Comparison of ENCODE assay signal across 8 mouse cellular contexts in the genomic region with DNA sequence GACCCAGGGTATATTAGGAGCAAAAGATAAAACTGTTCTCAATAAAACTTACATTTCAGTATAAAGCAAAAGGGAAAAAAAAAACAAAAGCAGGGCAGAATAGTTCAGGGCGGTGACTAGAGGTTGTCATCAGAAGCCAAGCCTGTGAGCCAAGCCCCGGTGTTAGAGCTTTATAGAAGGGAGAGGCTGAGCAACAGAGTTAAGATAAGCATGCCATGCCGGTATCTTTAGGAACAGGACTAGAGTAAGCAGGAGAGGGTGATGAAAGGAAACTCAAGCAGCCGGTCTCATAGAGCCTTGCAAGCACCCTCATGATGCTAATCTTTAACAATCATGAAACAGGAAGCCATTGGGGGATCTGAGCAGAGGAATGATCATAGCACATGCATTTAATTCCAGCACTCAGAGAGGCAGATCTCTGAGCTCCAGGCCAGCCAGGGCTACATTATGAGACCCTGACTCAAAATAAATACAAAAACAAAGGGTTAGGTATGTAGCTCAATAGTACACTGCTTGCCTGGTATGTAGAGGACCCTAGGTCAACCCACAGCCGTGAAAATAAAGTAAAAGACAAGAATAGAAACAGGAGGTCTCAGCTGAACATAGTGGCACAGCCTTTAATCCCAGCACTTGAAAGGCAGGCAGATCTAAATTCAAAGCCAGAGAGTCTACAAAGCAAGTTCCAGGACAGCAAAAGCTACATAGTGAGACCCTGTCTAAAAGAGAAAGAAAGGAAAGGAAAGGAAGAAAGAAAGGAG. TPM values are rescaled to one million over a fixed set of nuclear protein-coding genes. Genes with fewer than 3 reads are reported as not detected.
DNase-seq lines count a peak whose midpoint lies in the region; ATAC-seq and TF ChIP-seq lines count a peak whose summit lies in the region.

No protein-coding gene starts in this region.

- no peaks in the 10 kb centered on the region for H3K27me3 ChIP-seq in spleen, adult 2 months (ENCODE audit: control insufficient read depth, insufficient read depth, low read length)
- H3K27me3 ChIP-seq in limb, embryonic 14.5 days (ENCODE audit: control insufficient read depth, insufficient read depth, low read length): no peaks in the 10 kb centered on the region
- no peaks in the 10 kb centered on the region for H3K27me3 ChIP-seq in stomach, embryonic 16.5 days (ENCODE audit: control insufficient read depth, insufficient read depth, low read length)

- 0 out of 2 replicates have a peak overlapping the region, but pooled peaks have one; percentile 4 for H3K9ac ChIP-seq in limb, embryonic 14.5 days (ENCODE audit: low read depth, low read length, severe bottlenecking)
- H3K9ac ChIP-seq in stomach, embryonic 16.5 days (ENCODE audit: low read length): peak overlapping the region; percentile 74

- 17% methylated on average over 5 of the region's 5 CpGs for WGBS in spleen, adult 2 months
- 58% methylated on average over 5 of the region's 5 CpGs for WGBS in limb, embryonic 14.5 days
- 25% methylated on average over 5 of the region's 5 CpGs for WGBS in stomach, embryonic 16.5 days

- no peak for DNase-seq in spleen, adult 2 months (ENCODE audit: low read depth in 1 of 2, low spot score in 2 of 2)
- no peak for DNase-seq in spleen, adult 12 weeks (ENCODE audit: low spot score)
- DNase-seq in limb, embryonic 14.5 days (ENCODE audit: low spot score): no peak
- DNase-seq in frontal cortex, postnatal 36 days (ENCODE audit: low spot score in 2 of 2): no peak
- no peak for DNase-seq in kidney, postnatal 14 days
- DNase-seq in frontal cortex, postnatal 25 days (ENCODE audit: low spot score in 2 of 2): no peak

- peaks cover 17% of the 10 kb centered on the region; the same call in 1 of the 2 replicates for H3K4me1 ChIP-seq in spleen, adult 2 months (ENCODE audit: control insufficient read depth, insufficient read depth, insufficient read length)
- H3K4me1 ChIP-seq in limb, embryonic 14.5 days (ENCODE audit: control insufficient read depth, insufficient read depth, low read length): peaks cover 28% of the 10 kb centered on the region
- peaks cover 38% of the 10 kb centered on the region for H3K4me1 ChIP-seq in stomach, embryonic 16.5 days (ENCODE audit: control insufficient read depth, insufficient read depth, low read length)

- TF ChIP-seq CTCF in spleen, adult 2 months (IDR thresholded peaks at IDR 0.05; ENCODE audit: extremely low read depth, insufficient read depth, insufficient read length, insufficient replicate concordance): no peak

- peak overlapping the region; percentile 92 for H3K4me2 ChIP-seq in limb, embryonic 14.5 days (replicated peaks; ENCODE audit: low read depth, low read length, severe bottlenecking)
- peak overlapping the region; percentile 73 for H3K4me2 ChIP-seq in stomach, embryonic 16.5 days (ENCODE audit: low read depth, low read length)

- no peak overlapping the region for H3K27ac ChIP-seq in spleen, adult 2 months (ENCODE audit: insufficient read depth, low read length)
- no peak overlapping the region for H3K27ac ChIP-seq in limb, embryonic 14.5 days (replicated peaks; ENCODE audit: low read depth, low read length)
- peak overlapping the region; percentile 89; the same call in 1 of the 2 replicates for H3K27ac ChIP-seq in stomach, embryonic 16.5 days (ENCODE audit: low read length)

- peaks cover 26% of the 10 kb centered on the region for H3K36me3 ChIP-seq in spleen, adult 2 months (ENCODE audit: control insufficient read depth, insufficient read depth, low read length)
- H3K36me3 ChIP-seq in limb, embryonic 14.5 days (ENCODE audit: control insufficient read depth, insufficient read depth, low read length): peaks cover 54% of the 10 kb centered on the region
- H3K36me3 ChIP-seq in stomach, embryonic 16.5 days (ENCODE audit: control insufficient read depth, insufficient read depth, low read length): peaks cover 25% of the 10 kb centered on the region

- H3K9me3 ChIP-seq in limb, embryonic 14.5 days (ENCODE audit: control insufficient read depth, low read length): no peaks in the 10 kb centered on the region
- H3K9me3 ChIP-seq in stomach, embryonic 16.5 days (replicated peaks; ENCODE audit: control insufficient read depth, low read length): no peaks in the 10 kb centered on the region

- ATAC-seq in erythroblast, adult 5-6 weeks (replicated peaks; ENCODE audit: low FRiP score, poor library complexity, severe bottlenecking): peak; percentile 38
- no peak for ATAC-seq in limb, embryonic 14.5 days (ENCODE audit: low FRiP score, low read depth)
- no peak for ATAC-seq in stomach, embryonic 16.5 days (ENCODE audit: insufficient read depth, low FRiP score)

- TF ChIP-seq POLR2A in spleen, adult 2 months (IDR thresholded peaks at IDR 0.05; ENCODE audit: low read depth, low read length): no peak
- TF ChIP-seq POLR2A in limb, embryonic 14.5 days (IDR thresholded peaks at IDR 0.05; ENCODE audit: borderline replicate concordance, extremely low read depth, insufficient read depth, insufficient read length): no peak

- peak overlapping the region; percentile 87; the same call in 1 of the 2 replicates for H3K4me3 ChIP-seq in spleen, adult 2 months (ENCODE audit: extremely low read depth, insufficient read depth, insufficient read length)
- H3K4me3 ChIP-seq in limb, embryonic 14.5 days (replicated peaks; ENCODE audit: low read length): peak overlapping the region; percentile 72
- peak overlapping the region; percentile 63 for H3K4me3 ChIP-seq in stomach, embryonic 16.5 days (replicated peaks; ENCODE audit: low read length)

RNA-seq across cellular contexts. Expression of a gene that starts 3.2 kb away (rescaled TPM):
- 55.8 and 68.0 TPM in 2 replicates for polyA plus RNA-seq in spleen, adult 2 months (2012; rRNA removed)
- 22.4 and 33.0 TPM in 2 replicates for total RNA-seq in erythroblast, adult 5-6 weeks (2015; ENCODE audit: low replicate concordance)
- 6.1 and 7.1 TPM in 2 replicates for total RNA-seq in erythroblast, adult 5-6 weeks (2017; ENCODE audit: low replicate concordance)
- polyA plus RNA-seq in limb, embryonic 14.5 days (2012; rRNA removed): 68.1 and 86.6 TPM in 2 replicates
- 19.9 and 20.7 TPM in 2 replicates for polyA plus RNA-seq in limb, embryonic 14.5 days (2014; fragmentation: Nextera tagmentation; extraction: Ambion mirVana)
- 8.6 and 11.6 TPM in 2 replicates for polyA plus RNA-seq in stomach, embryonic 16.5 days (2015; fragmentation: Nextera tagmentation; extraction: Ambion mirVana)

RNA-seq across cellular contexts. Expression of a gene that starts 19.5 kb away (rescaled TPM):
- polyA plus RNA-seq in spleen, adult 2 months (2012; rRNA removed): 33.2 and 40.2 TPM in 2 replicates
- 35.1 and 38.8 TPM in 2 replicates for total RNA-seq in erythroblast, adult 5-6 weeks (2015; ENCODE audit: low replicate concordance)
- total RNA-seq in erythroblast, adult 5-6 weeks (2017; ENCODE audit: low replicate concordance): 43.5 and 45.6 TPM in 2 replicates
- 78.5 and 79.8 TPM in 2 replicates for polyA plus RNA-seq in limb, embryonic 14.5 days (2012; rRNA removed)
- 113 and 114 TPM in 2 replicates for polyA plus RNA-seq in limb, embryonic 14.5 days (2014; fragmentation: Nextera tagmentation; extraction: Ambion mirVana)
- polyA plus RNA-seq in stomach, embryonic 16.5 days (2015; fragmentation: Nextera tagmentation; extraction: Ambion mirVana): 98.9 and 104 TPM in 2 replicates

RNA-seq across cellular contexts. Expression of a gene that starts 25.9 kb away (rescaled TPM):
- polyA plus RNA-seq in spleen, adult 2 months (2012; rRNA removed): 94.8 and 101 TPM in 2 replicates
- total RNA-seq in erythroblast, adult 5-6 weeks (2015; ENCODE audit: low replicate concordance): 32.5 and 59.1 TPM in 2 replicates
- 73.0 and 77.9 TPM in 2 replicates for total RNA-seq in erythroblast, adult 5-6 weeks (2017; ENCODE audit: low replicate concordance)
- polyA plus RNA-seq in limb, embryonic 14.5 days (2012; rRNA removed): 221 and 240 TPM in 2 replicates
- 168 and 178 TPM in 2 replicates for polyA plus RNA-seq in limb, embryonic 14.5 days (2014; fragmentation: Nextera tagmentation; extraction: Ambion mirVana)
- polyA plus RNA-seq in stomach, embryonic 16.5 days (2015; fragmentation: Nextera tagmentation; extraction: Ambion mirVana): 171 and 173 TPM in 2 replicates

RNA-seq across cellular contexts. Expression of a gene that starts 28.9 kb away (rescaled TPM):
- polyA plus RNA-seq in spleen, adult 2 months (2012; rRNA removed): 0.41 and 0.72 TPM in 2 replicates
- 0.42 TPM in 1 of 2 replicates, not detected in the other for total RNA-seq in erythroblast, adult 5-6 weeks (2015; ENCODE audit: low replicate concordance)
- under 0.01 TPM in 1 of 2 replicates, not detected in the other for total RNA-seq in erythroblast, adult 5-6 weeks (2017; ENCODE audit: low replicate concordance)
- 9.4 and 9.7 TPM in 2 replicates for polyA plus RNA-seq in limb, embryonic 14.5 days (2012; rRNA removed)
- 2.8 and 3.5 TPM in 2 replicates for polyA plus RNA-seq in limb, embryonic 14.5 days (2014; fragmentation: Nextera tagmentation; extraction: Ambion mirVana)
- 6.5 and 6.7 TPM in 2 replicates for polyA plus RNA-seq in stomach, embryonic 16.5 days (2015; fragmentation: Nextera tagmentation; extraction: Ambion mirVana)

RNA-seq across cellular contexts. Expression of a gene that starts 29.7 kb away (rescaled TPM):
- polyA plus RNA-seq in spleen, adult 2 months (2012; rRNA removed): 72.7 and 87.2 TPM in 2 replicates
- total RNA-seq in erythroblast, adult 5-6 weeks (2015; ENCODE audit: low replicate concordance): 19.9 and 21.1 TPM in 2 replicates
- total RNA-seq in erythroblast, adult 5-6 weeks (2017; ENCODE audit: low replicate concordance): 14.6 and 18.7 TPM in 2 replicates
- polyA plus RNA-seq in limb, embryonic 14.5 days (2012; rRNA removed): 5.5 and 5.8 TPM in 2 replicates
- polyA plus RNA-seq in limb, embryonic 14.5 days (2014; fragmentation: Nextera tagmentation; extraction: Ambion mirVana): 5.6 and 7.5 TPM in 2 replicates
- polyA plus RNA-seq in stomach, embryonic 16.5 days (2015; fragmentation: Nextera tagmentation; extraction: Ambion mirVana): 4.2 and 6.6 TPM in 2 replicates
